Mouse (Mus musculus) embryonic facial prominence, embryonic 15.5 days (tissue): ENCODE measurements around the gene Cpox. TPM values are rescaled to one million over a fixed set of nuclear protein-coding genes. Genes with fewer than 3 reads are reported as not detected.

Experiments used
- ATAC-seq: fragments of 200-750 bp; cut with Nextera tagmentation; 2 replicates; pipeline ENCODE4 v1.8.0; 2017; ENCODE audit warnings: low read depth, moderate TSS enrichment; ENCODE audit not compliant: insufficient number of reproducible peaks, low FRiP score, low TSS enrichment
- H3K27ac ChIP-seq: fragments of 300-500 bp; sonication (generic); replicated peaks from 2 replicates; pipeline ENCODE4 v1.5.1; 2015; ENCODE audit warnings: mild to moderate bottlenecking, inconsistent platforms
- H3K27me3 ChIP-seq: fragments of 300-500 bp; sonication (generic); 2 replicates; pipeline ENCODE4 v1.6.1; 2015; ENCODE audit warnings: inconsistent platforms
- H3K36me3 ChIP-seq: fragments of 300-500 bp; sonication (generic); 2 replicates; pipeline ENCODE4 v1.6.1; 2015; ENCODE audit warnings: mild to moderate bottlenecking, inconsistent platforms
- H3K4me1 ChIP-seq: fragments of 300-500 bp; sonication (generic); 2 replicates; pipeline ENCODE4 v1.6.1; 2015; ENCODE audit warnings: inconsistent platforms
- H3K4me2 ChIP-seq: fragments of 300-500 bp; sonication (generic); replicated peaks from 2 replicates; pipeline ENCODE4 v1.6.1; 2015; ENCODE audit warnings: mild to moderate bottlenecking, inconsistent platforms
- H3K4me3 ChIP-seq: fragments of 300-500 bp; sonication (generic); replicated peaks from 2 replicates; pipeline ENCODE4 v1.5.1; 2015; ENCODE audit warnings: mild to moderate bottlenecking, inconsistent platforms
- H3K9ac ChIP-seq: fragments of 300-500 bp; sonication (generic); 2 replicates; pipeline ENCODE4 v1.6.1; 2015; ENCODE audit warnings: inconsistent platforms
- H3K9me3 ChIP-seq: fragments of 300-500 bp; sonication (generic); replicated peaks from 2 replicates; pipeline ENCODE4 v1.6.1; 2016; ENCODE audit warnings: inconsistent platforms
- WGBS: fragments of 180-500 bp; shearing (Covaris S2); methylation state at CpG from one replicate; pipeline ENCODE4 v1.1.7; 2015; 5-methylcytosine and 5-hydroxymethylcytosine counted together
- polyA plus RNA-seq: library from polyadenylated mRNA; unstranded; fragments of >200 nt; fragmentation: Nextera tagmentation; extraction: Ambion mirVana; gene quantifications from 2 replicates; pipeline ENCODE4 v1.2.1, GENCODE M21; 2015

Gene Cpox
- polyA plus RNA-seq, 1 experiment from 2014 or later = 27.1 TPM

- Histone ChIP-seq H3K27me3 (no peaks in the 10 kb centered on the region), H3K4me1 (no peaks in the 10 kb centered on the region), H3K36me3 (no peaks in the 10 kb centered on the region), H3K9ac (no peak overlapping the region), H3K4me2 (no peak overlapping the region), H3K27ac (no peak overlapping the region), H3K9me3 (no peaks in the 10 kb centered on the region), H3K4me3 (no peak overlapping the region)
- no peak for ATAC-seq
- 87% methylated on average over 12 of the region's 12 CpGs for WGBS
Measured at GRCm38 (mm10) chr16:58700816-58701424, 30.8 kb downstream of the Cpox start.

- 42% methylated on average over 6 of the region's 6 CpGs for WGBS
- Histone ChIP-seq H3K9ac (no peak overlapping the region), H3K36me3 (no peaks in the 10 kb centered on the region), H3K27me3 (no peaks in the 10 kb centered on the region), H3K9me3 (no peaks in the 10 kb centered on the region), H3K4me2 (no peak overlapping the region), H3K4me3 (no peak overlapping the region), H3K4me1 (no peaks in the 10 kb centered on the region), H3K27ac (no peak overlapping the region)
- ATAC-seq = no peak
Measured at GRCm38 (mm10) chr16:58701779-58702178, 31.7 kb downstream of the Cpox start.

DNA sequence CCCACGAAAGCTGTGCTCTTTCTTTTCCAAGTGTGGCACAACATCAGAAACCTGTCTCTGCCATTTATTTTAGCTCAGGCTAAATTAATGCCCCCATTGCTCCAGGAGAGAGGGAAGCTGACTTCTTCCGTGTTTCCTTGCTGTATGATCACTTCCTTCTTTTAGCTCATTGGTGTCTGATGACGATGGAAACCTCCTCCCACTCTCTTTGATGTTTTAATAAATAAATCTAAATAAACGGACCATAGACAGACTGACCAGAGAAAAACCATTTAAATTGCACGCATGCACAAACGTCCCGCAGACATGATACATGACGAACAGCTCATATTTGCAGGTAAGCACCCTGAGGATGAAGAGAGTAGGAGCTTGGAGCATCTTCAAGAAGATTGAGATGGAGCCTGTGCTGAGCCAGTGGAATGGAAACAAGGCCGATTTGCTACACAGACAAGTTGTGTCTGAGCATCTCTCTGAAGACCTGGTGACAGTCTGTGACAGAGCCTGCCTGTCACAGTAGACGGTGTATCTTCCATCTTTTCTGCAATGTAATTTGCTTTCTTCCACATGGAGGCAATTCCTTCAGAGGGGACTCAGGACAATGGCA, 32.3 kb downstream of the Cpox start:
- Histone ChIP-seq H3K4me2 (no peak overlapping the region), H3K27ac (no peak overlapping the region), H3K9ac (no peak overlapping the region), H3K4me1 (no peaks in the 10 kb centered on the region), H3K36me3 (no peaks in the 10 kb centered on the region), H3K4me3 (no peak overlapping the region), H3K9me3 (no peaks in the 10 kb centered on the region), H3K27me3 (no peaks in the 10 kb centered on the region)
- ATAC-seq = no peak
- WGBS = 71% methylated on average over 10 of the region's 10 CpGs

GRCm38 (mm10) chr16:58703382-58704124, 33.5 kb downstream of the Cpox start:
- Histone ChIP-seq H3K36me3 (no peaks in the 10 kb centered on the region), H3K4me1 (no peaks in the 10 kb centered on the region), H3K9me3 (no peaks in the 10 kb centered on the region), H3K9ac (no peak overlapping the region), H3K4me3 (no peak overlapping the region), H3K4me2 (no peak overlapping the region), H3K27ac (no peak overlapping the region), H3K27me3 (no peaks in the 10 kb centered on the region)
- ATAC-seq = no peak
- 30% methylated on average over 10 of the region's 10 CpGs for WGBS

DNA sequence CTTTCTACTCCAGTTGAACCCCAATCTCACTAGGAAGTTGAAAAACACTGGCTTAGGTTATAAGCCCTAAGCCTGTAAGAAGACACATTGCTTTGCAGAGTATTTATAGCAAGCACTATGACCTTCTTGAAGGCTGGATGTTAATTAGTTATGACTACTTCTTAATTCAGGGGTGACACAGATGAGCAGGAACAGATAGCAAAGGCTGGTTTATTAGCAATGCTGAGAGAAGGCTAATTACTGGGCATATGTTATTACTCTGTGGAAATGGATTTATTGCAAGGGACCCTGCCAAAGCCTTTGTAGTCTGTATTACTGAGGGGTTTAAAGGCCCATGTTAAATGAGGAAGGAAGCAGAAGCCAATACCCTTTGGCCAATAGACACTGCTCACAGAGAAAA, 34.9 kb downstream of the Cpox start:
- no peaks in the 10 kb centered on the region for H3K36me3 ChIP-seq
- H3K4me1 ChIP-seq = no peaks in the 10 kb centered on the region
- H3K9ac ChIP-seq = no peak overlapping the region
- H3K9me3 ChIP-seq = no peaks in the 10 kb centered on the region
- H3K27me3 ChIP-seq = no peaks in the 10 kb centered on the region
- no peak overlapping the region for H3K4me2 ChIP-seq
- no peak for ATAC-seq
- no peak overlapping the region for H3K4me3 ChIP-seq
- no peak overlapping the region for H3K27ac ChIP-seq

GRCm38 (mm10) chr16:58707276-58707905, 37.3 kb downstream of the Cpox start:
- no peaks in the 10 kb centered on the region for H3K36me3 ChIP-seq
- H3K4me1 ChIP-seq = no peaks in the 10 kb centered on the region
- H3K4me2 ChIP-seq = no peak overlapping the region
- H3K9ac ChIP-seq = no peak overlapping the region
- H3K27ac ChIP-seq = no peak overlapping the region
- ATAC-seq = no peak
- H3K9me3 ChIP-seq = no peaks in the 10 kb centered on the region
- WGBS = 87% methylated on average over 4 of the region's 4 CpGs
- H3K4me3 ChIP-seq = no peak overlapping the region
- H3K27me3 ChIP-seq = no peaks in the 10 kb centered on the region

DNA sequence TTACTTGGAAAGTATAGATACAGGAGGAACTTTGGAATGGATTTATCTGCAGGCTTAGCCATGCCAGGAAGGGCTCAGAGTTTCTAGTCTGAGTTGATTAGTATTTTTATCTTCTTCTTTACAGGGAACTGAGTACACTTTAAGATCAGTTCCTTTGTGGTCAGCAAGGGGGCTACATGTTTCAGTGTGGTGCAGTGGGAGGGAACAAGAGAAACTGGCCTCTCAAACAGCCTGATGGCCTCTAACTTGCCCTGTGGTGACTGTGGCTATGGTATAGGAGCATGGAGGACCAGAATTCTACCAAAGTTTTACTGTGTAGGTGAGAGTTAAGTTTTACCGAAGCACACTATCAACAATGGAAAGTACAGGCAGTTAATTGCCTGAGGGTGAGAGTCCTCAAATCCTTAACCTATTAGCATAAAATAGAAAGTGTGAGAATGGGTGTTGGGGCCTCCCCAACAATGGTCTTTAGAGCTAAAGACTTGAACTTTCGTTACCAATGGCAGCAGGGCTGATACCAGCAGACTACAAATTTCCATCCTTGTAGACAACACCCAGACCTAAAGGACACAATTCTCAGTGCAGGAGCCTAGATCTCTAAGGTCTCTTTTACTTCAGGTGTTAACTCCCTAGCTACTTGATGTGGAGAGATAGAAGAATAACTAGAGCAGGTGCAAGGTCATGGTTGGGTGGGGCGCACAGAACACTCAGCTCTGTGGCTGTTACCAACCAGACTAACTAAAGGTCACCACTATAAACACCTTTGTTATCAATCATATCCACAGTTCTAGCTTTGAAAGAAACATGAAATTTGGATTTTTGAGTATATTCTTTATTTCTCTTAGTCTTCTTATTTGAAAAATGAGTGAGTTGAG, 38.7 kb downstream of the Cpox start:
- no peaks in the 10 kb centered on the region for H3K4me1 ChIP-seq
- no peak for ATAC-seq
- no peaks in the 10 kb centered on the region for H3K9me3 ChIP-seq
- H3K4me3 ChIP-seq = no peak overlapping the region
- WGBS = 84% methylated on average over 3 of the region's 3 CpGs
- H3K4me2 ChIP-seq = no peak overlapping the region
- no peaks in the 10 kb centered on the region for H3K36me3 ChIP-seq
- no peaks in the 10 kb centered on the region for H3K27me3 ChIP-seq
- H3K9ac ChIP-seq = no peak overlapping the region
- H3K27ac ChIP-seq = no peak overlapping the region

DNA sequence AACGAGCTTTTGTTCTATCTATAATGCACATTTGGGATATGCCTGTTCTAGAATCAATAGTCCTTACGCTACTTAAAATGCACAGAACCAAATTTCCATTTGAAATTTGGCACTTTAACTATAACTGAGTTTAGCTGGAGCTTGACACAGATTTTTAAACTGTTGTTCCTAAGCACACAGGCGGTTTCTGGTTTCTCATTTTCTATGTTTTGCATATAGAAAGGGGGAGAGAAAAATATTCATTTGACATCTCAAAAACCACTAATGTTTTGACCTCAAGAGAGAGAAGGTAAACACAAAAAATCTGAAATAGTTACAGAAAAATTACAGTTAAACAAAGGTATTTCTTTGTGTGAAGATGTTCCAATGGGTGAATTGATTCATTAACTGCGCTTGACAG, 39.4 kb downstream of the Cpox start:
- no peaks in the 10 kb centered on the region for H3K9me3 ChIP-seq
- H3K36me3 ChIP-seq = no peaks in the 10 kb centered on the region
- whole genome bisulfite sequencing = 79% methylated on average over 4 of the region's 4 CpGs

GRCm38 (mm10) chr16:58712221-58712620, 42.1 kb downstream of the Cpox start:
- 0 out of 2 replicates have a peak overlapping the region, but pooled peaks have one; percentile 4 for H3K4me3 ChIP-seq
- 44% methylated on average over 8 of the region's 8 CpGs for WGBS
- H3K9ac ChIP-seq = no peak overlapping the region
- H3K9me3 ChIP-seq = no peaks in the 10 kb centered on the region
- no peak overlapping the region for H3K27ac ChIP-seq
- no peak overlapping the region for H3K4me2 ChIP-seq
- ATAC-seq = no peak
- H3K27me3 ChIP-seq = no peaks in the 10 kb centered on the region
- H3K4me1 ChIP-seq = no peaks in the 10 kb centered on the region
- H3K36me3 ChIP-seq = no peaks in the 10 kb centered on the region

More for the DNA sequence above, 39.4 kb downstream of the Cpox start:
- Histone ChIP-seq H3K9ac (no peak overlapping the region), H3K4me2 (no peak overlapping the region), H3K4me3 (no peak overlapping the region), H3K27me3 (no peaks in the 10 kb centered on the region), H3K4me1 (no peaks in the 10 kb centered on the region), H3K27ac (no peak overlapping the region)
- no peak for ATAC-seq

- H3K36me3 ChIP-seq = no peaks in the 10 kb centered on the region
- no peak for ATAC-seq
- WGBS = 96% methylated on average over 1 of the region's 1 CpGs
Measured at GRCm38 (mm10) chr16:58713128-58713527, 43.0 kb downstream of the Cpox start.

DNA sequence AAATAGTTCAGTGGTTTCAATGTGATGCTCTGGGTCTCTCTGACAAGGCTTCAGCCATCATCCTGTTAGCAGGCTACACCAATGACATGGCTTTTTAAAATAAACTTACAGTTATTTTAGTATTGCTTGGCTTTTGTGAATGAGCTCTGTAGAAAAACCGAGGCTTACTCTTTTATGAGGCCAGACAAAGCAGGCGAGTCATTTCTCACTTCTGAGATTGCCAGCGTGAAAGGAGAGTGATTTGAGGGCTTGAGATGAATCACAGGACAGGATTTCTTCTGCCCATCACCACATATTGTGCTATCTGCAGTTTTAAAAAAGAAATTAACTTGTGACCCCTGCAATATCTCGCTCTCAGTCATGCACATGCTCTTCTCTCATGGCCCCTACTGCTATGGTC, 44.9 kb downstream of the Cpox start:
- H3K4me3 ChIP-seq = no peak overlapping the region
- no peaks in the 10 kb centered on the region for H3K27me3 ChIP-seq
- H3K9ac ChIP-seq = no peak overlapping the region
- H3K27ac ChIP-seq = no peak overlapping the region
- WGBS = 78% methylated on average over 4 of the region's 4 CpGs
- no peaks in the 10 kb centered on the region for H3K36me3 ChIP-seq
- no peak for ATAC-seq
- no peak overlapping the region for H3K4me2 ChIP-seq
- no peaks in the 10 kb centered on the region for H3K4me1 ChIP-seq
- H3K9me3 ChIP-seq = no peaks in the 10 kb centered on the region

More at GRCm38 (mm10) chr16:58713128-58713527, 43.0 kb downstream of the Cpox start:
- Histone ChIP-seq H3K9me3 (no peaks in the 10 kb centered on the region), H3K9ac (no peak overlapping the region), H3K4me2 (no peak overlapping the region), H3K4me3 (no peak overlapping the region), H3K27me3 (no peaks in the 10 kb centered on the region), H3K4me1 (no peaks in the 10 kb centered on the region), H3K27ac (no peak overlapping the region)
